21 mouse cellular contexts compared by ENCODE assay signal in the genomic region with DNA sequence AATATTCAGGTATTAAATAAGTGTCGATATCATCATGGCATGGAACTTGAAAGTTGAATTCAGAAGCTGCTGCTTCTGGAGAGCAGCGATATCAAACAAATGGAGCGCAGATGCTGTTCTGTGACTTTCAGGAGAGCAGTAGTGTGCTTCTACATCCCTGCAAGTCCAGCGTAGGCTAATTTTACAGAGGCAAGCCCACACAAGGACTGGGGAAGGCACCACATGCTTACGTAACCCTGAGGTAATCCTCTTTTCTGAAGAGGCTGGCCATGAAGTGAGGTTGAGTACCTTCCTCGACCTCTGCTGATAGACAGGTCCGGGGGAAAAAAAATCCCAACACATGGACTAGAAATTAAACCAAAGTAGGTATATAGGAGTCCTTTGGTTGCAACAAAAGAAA.
"Had no signal": no experiment of that assay in that cellular context is flagged by ENCODE, and none has a peak within 500 bp of the region (broad histone marks: within the 10 kb centered on the region; RNA-seq: fewer than 3 reads in every experiment).

No protein-coding gene starts in this region.

- H3K4me1 ChIP-seq: lung, embryonic 15.5 days; midbrain, embryonic 10.5 days; midbrain, embryonic 12.5 days; neural tube, embryonic 13.5 days; neural tube, embryonic 15.5 days had no signal

- H3K36me3 ChIP-seq: liver, embryonic 13.5 days; liver, embryonic 15.5 days; lung, embryonic 15.5 days; midbrain, embryonic 10.5 days; midbrain, embryonic 12.5 days; neural tube, embryonic 13.5 days; neural tube, embryonic 15.5 days had no signal

- DNase-seq: liver, embryonic 13.5 days; liver, postnatal 0 days; lung, adult 2 months; lung, postnatal 14 days; midbrain, embryonic 14.5 days; retina, postnatal 1 day; right cerebral cortex, postnatal 25 days; right cerebral cortex, postnatal 4 days; spleen, adult 18-20 months; thymus, adult 18-20 months; thymus, postnatal 14 days; thymus, postnatal 36 days had no signal

- H3K27me3 ChIP-seq: liver, embryonic 13.5 days; liver, embryonic 15.5 days; lung, embryonic 15.5 days; midbrain, embryonic 12.5 days; neural tube, embryonic 13.5 days; neural tube, embryonic 15.5 days had no signal

- ATAC-seq: liver, postnatal 0 days; lung, postnatal 0 days; midbrain, embryonic 16.5 days had no signal

- H3K27ac ChIP-seq: liver, embryonic 13.5 days; liver, embryonic 15.5 days; lung, embryonic 15.5 days; midbrain, embryonic 10.5 days; midbrain, embryonic 12.5 days; neural tube, embryonic 13.5 days; neural tube, embryonic 15.5 days had no signal

- H3K4me3 ChIP-seq: liver, embryonic 13.5 days; liver, embryonic 15.5 days; lung, embryonic 15.5 days; midbrain, embryonic 10.5 days; midbrain, embryonic 12.5 days; myocyte; neural tube, embryonic 13.5 days; neural tube, embryonic 15.5 days had no signal
